Mouse (Mus musculus) c-Kit-positive CD71-positive TER-119-positive erythroid progenitor cells, embryonic 14.5 days (primary cell): Measurements from ENCODE around the gene Inca1.

Source experiments
- DNase-seq: peaks from one replicate; pipeline ENCODE4 v3.0.0-alpha.2; 2013; ENCODE audit warnings: low spot score

The Inca1 gene

DNA sequence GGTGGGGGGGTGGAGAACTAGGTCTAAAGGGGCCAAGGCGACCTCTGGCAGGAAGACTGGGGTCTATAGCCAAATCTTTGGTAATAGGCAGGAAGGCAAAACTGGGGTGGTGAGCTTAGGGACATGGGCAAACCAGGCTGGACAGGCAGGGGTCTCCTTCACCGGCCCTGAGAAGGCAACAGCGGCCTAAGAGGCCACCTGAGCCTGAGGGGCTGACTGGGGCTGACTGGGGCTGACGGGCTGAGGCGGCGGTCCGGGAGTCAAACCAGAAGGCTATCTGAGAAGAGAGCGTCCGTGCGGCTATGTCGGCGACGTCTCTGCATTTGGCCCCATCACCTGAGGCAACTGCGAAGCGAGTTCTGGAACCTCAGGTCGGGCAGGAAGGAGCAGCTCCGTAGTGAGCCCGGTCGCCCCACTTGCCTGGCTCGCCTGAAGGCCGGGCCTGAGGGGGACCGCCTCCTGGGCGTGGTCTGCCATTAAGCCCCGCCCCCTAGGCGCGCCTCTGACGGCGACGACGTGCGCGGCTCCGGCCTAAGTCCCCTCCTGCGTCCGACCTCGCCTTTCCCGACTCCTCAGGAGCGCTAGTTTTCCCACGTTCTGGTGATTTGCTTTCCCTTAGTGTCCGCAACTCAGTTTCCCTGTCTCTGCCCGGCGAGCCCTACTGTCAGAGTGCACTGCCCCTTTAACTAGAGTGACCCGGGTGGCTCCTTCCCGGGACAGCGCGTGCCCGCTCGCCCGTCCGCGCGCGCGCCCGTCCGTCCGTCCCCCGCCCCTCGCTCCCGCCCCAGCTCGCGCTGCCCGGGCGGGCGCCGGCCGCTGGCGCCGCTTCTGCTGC, at the start of gene Inca1, which contains the start of gene Kif1c:
TSS of gene Inca1 (minus strand) at position 434 of the 835 bp plus-strand sequence.
TSS of gene Kif1c (plus strand) at position 827 of the 835 bp plus-strand sequence.
- DNase-seq, result peak; percentile 90

DNA sequence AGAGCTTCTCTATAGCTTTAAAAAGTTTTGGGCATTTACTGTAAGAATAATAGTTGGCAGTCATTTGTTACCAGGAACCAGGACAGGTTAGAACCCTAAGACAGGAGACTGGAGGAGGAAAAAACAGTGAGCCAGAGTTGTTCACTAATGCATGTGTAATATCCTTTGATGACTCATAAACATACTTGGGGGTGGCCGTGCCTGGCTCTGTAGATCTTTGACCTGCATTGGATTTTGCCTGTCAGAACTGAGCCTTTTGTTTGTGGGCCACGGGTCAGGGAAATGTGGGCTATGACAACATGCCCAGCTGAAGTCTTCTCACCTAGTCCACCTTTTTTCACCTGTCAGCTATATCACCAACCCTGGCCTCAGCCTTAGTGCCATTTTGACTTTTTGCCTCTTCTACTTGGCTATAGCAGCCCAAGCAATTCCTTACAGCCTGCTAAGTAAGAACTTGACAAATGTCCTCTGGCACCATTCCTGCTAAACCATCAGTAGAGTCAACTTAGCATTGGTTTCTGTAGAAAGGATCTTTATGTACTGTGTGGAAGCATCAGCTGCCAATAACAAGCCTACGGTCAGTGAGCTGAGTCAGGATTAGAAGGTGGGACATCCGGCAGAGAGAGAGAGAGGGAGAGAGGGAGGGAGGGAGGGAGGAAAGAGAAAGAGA, 48.1 kb upstream of the Inca1 start:
- no peak for DNase-seq

DNA sequence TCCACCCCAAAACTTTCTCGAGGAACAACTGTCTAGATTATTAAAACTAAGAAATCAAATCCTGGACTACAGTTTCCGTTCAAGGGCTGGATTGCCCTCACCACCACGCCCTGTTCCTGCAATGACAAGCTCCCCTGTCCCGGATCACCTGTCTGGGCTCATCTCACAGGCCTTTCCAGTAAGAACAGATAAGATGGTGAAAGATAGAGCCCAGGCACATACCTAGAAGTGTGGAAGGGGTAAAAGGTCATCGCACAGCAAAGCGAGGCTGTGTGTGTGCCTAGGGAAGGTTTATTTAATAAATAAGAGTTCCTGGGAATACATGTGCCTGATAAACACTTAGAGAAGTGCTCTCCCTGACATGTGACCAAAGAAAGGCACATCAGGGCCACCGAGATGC, 45.7 kb upstream of the Inca1 start:
- no peak for DNase-seq

DNA sequence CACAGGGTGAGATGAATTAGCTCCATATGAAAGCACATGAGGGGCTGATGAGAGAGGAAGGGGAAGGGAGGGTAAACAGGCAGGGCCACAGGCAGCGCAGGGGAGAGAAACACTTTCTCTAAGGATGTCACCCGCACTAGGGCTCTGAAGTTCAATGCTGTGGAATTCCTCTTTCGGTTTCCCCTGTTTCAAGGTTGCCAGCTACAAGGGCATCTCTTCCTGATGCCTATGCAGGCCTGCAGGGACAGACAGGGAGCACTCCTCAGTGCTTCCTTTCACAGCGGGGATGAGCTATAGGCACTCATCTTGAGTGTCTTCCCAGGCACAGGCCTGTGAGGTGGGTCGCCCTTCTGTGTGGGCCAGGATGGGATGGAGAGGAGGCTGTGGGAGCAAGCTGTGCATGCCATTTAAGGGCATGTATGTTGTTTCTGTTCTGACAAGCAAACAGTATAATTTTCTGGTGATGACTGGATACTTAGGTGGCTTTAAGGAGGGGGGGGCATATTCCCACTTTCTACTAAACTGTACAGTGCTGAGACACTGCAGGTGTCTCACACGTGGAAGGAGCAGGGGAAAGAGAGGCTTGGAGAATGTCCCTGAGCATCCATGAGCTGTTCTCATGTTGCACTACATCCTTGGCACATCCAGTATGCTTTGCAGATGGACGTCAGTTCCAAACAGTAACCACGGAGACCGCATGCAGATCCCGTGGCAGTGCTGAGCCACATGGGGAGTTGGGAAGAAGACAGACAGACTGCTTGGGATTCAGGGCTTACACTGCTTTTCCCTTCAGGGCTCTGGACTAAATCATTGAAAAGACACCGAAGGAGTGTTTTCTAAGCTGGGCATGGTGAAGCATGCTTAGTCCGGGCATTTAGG, 42.9 kb upstream of the Inca1 start:
- DNase-seq, result no peak

DNA sequence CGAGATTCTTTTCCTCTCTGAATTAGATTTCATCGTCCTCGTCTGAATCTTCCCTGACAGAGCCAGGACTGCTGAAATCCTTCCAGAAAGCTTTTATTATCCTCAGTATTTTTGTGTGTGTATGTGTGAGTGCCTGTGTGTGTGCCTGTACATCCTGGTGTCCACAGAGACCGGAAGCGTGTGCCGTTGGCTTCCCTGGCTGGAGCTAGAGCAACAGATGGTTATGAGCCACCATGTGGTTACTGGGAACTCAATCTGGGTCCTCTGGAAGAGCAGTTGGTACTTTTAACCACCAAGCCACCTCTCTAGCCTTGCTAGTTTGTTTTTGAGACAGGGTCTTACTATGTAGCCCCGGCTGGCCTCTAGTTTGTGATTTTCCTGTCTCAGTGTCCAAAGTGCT, 42.2 kb upstream of the Inca1 start:
- no peak for DNase-seq

DNA sequence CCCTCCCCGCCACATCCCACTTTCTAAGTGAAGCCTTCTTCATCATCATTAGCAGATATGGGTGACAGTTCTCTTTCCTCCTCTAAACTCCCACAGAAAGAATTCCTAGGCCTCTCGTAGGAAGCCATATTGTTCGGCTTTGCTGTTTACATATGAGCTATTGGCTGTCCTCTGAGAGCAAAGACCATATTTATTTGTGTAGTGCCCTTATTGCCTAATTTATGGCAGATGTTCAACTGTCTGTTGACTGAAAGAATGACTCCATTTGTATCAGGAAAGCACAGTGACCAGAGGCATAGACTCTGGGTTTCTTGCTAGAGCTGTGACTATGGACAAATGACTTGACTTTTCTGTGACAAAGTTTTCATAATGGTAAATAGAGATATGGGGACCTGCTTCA, 41.6 kb upstream of the Inca1 start:
- no peak for DNase-seq

DNA sequence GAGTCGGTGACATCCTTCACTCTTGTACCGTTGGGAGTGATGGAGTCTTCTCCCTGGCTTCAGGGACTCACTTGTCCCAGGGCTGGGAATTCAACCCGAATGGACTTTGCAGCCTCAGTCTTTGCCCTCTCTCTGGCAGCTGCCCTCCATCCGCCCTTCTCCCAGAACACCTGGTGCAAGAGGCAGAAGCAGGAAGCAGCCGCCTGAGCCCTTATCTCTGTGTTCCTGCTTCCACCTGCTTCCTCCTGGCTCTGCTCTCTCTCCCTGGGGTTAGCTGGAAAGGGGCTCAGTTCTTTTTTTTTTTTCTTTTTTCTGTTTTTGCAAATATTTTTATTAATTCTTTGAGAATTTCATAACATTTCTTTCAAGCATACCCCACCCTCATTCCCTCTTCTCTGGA, 37.8 kb upstream of the Inca1 start:
- DNase-seq, result no peak

DNA sequence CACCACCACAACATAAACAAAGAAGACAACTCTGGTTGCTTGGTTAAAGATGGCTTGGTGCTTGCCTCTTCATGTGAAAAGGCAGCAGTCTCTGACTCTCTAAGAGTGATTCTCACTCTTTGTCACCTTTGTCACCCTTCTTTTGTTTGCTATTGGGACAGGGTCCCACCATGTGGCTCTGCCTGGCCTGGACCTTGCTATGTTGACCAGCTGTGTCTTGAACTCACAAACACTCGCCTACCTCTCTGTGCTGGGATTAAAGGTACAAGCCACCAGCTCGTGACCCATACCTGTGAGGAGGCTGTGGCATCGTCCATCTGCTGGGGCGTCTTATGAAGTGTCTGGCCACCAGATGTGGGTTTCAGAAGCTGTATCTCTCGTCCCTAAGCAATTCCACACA, 33.3 kb upstream of the Inca1 start:
- no peak for DNase-seq

DNA sequence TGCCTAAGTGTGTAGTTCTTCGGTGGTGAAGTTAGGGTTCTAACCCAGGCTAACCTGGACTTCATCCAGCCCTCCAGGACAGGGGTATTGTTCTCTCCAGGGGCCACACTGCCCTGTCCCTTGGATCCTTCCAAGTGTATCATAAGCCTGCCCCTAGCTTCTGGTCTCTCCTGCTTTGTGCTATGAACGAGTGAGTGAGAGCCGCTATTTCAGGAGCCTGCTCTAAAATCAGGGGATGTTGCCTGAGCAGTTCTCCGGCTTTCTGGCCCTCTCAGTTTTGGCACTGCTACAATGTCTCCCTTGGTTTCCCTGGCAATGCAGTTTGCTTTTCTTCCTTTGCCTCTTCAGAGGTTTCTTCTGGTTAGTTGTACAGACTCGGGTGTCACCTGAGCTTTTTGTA, 31.2 kb upstream of the Inca1 start:
- no peak for DNase-seq

DNA sequence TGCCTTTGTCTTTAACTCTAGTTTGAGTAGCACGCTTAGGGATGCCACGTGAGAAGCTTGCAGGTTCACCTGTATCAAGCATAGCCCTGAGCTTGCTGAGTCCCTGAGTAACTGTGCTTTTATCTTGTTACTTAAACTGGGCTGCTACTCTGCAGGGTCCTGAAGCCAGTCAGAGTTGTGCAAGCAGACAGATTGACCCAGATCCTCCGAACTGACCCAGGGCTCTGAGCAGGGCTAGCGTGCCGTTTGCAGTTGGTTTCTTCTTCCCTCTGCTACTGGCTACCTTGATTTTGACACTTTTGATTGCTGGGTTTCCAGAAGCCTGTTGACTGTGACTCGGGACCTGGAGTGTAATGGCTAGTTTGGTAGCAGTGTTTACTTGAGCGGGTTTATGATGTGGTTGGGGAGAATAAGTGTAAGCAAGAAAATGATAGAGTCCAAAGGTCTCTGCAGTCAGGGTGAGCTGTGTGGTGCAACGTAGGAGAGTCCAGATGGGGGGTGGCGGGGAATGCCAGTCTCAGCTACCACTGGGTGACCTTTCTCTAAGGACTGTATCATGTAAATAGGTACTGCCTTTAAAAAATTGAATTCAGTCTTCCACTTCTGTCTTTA, 30.6 kb upstream of the Inca1 start:
- DNase-seq, result no peak

DNA sequence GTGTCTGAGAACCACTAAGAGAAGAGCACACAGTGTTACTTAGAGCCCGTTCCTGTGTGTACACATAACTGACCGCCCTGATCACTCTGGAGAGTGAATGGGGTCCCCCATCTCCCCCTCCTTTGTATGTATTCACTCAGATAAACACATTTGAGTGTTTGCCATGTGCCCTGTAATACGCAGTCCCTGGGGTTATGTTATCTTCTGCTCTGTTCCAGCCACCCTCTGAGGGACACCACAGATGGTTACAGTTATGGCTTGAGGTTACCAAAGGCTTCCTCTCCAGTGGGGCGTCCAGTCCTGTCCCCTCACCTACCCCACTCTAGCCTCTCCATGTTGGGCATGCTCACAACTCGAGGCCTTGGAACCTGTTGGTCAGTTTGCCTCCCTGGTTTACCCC, 27.4 kb upstream of the Inca1 start:
- DNase-seq, result no peak

DNA sequence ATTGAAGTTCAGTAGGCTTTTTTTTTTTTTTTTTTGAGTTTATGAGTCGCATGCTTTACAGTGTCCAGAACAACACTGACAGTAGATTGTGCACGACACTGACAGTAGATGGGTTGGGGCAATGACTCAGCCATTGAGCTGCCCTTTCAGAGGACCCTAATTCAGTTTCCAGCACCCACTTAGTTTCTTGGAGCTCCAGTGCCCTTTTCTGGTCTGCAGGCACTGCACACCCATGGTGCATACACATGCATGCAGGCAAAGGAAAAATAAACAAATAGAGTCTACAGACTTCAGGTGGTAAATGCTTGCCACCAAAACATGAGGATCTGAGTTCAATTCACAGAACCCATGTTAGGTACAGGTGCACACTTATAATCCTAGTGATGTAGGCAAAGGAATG, 26.6 kb upstream of the Inca1 start:
- no peak for DNase-seq

DNA sequence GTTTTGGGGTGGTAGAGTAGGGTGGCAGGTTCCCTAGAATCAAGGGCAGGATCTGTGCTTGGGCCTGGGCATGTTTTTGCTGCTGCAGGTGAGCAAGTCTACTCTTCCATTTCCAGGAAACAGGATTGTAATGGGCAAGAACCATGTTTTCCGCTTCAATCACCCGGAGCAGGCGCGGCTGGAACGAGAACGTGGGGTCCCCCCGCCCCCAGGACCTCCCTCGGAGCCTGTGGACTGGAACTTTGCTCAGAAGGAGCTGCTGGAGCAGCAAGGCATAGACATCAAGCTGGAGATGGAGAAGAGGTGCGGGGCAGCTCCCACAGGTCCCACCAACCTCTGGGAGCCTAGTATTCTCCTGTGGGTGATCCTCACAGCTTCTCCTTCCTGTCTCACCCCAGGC, 24.8 kb upstream of the Inca1 start:
- DNase-seq, result no peak

DNA sequence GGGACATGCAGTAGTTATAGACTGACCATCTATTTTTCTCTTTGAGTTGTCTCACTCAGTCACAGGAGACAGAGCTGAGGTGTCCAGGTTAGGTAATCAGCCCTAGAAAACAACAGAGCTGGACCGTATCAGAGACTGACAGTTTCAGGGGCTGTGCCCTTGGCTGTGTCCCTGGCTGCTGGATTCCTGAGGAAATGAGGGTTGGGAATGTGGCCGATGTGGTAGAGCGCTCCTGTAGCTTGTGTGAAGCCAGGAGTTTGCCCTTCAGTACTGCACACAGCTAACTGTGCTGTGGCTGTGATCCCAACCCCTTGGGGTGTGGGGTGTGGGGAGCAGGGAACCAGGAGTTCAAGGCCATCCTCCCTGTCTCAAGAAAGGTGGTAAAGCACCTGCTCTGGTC, 21.1 kb upstream of the Inca1 start:
- DNase-seq, result no peak

DNA sequence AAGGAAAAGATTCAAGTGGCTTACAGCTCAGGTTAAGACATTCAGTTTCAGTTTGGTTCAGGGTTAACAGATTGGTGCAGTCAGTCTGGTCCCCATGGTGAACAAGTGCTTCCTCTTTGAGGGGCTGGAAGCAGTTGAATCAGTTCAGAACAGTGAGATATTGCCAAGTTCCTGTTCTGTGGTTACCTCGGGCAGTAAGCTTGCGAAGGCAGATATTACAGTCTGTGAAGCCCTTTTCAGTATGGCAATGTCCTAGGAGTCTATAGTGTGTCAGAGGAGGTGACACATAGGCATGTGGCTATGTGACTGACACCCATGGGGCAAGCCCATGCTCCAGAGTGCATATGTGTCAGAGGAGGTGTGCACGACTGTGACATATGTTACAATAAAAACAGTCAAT, 20.6 kb upstream of the Inca1 start:
- no peak for DNase-seq

DNA sequence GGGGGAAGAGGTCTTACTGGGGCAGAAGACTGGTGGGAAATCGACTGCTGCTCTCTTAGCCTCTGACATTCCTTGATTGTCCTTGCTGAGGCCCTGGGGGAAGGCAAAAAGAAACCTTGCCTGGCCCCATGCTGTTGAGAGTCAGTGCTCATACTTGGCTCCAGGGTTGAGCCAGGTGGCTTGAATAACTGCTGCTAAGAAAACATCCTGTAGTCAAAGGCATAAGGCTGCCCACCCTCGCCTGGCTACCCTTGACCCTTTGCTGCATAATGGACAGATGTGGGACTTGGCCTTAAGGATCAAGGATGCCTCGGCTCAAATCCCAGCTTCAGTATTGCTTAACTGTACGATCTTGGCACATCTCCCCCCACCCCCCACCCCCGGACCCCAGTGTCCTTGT, 18.5 kb upstream of the Inca1 start:
- DNase-seq, result no peak

DNA sequence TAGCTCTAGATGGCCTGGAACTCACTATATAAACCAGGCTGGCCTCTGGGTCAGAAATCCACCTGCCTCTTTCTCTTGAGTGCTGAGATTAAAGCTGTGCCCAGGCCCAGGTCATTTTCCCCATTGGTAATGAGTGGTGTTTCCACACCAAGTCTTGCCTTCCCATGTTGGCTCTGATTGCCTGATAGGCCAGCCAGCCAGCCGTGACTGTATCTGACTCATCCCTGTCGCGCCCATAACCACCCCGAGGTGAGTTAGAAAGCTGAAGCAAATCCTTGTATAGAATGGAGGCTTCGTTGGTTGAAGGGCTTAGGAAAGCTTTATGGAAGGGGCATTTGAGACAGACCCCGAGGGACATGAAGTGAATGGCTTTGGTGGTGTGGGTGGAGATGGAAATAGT, 15.9 kb upstream of the Inca1 start:
- no peak for DNase-seq

DNA sequence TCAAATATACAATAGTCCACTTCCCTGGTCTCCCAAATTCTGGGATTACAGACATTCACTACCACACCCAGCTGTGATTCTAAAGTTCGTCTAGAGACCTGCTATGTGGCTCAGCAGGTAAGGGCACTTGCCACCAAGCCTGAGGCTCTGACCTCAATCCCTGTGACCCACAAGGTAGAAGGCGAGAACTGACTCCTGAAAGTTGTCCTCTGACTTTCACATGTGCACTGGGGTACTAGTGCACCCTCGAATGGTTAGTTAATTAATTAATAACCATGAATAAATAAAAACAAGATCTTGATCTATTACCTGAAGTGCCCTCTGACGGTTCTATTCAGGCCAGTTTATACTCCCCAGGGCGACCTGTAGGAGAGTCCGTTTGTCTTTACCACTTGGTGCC, 13.3 kb upstream of the Inca1 start:
- no peak for DNase-seq

DNA sequence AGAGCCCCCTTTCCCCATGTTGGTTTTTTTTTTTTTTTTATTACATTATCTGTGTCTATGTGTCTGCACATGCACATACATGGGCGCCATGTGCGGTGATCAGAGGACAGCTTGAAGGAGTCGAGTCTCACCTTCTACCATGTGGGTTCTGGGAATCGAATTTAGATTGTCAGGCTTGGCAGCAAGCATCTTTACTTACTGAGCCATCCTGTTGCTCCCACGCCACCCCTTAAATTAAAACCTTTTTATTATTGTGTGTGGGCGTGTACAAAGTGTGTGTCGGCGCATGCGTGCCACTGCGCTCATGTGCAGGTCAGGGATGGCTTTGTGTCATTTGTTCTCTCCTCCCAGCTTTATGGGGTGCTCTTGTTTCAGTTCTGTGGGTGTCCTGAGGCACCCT, 11.1 kb upstream of the Inca1 start:
- no peak for DNase-seq

DNA sequence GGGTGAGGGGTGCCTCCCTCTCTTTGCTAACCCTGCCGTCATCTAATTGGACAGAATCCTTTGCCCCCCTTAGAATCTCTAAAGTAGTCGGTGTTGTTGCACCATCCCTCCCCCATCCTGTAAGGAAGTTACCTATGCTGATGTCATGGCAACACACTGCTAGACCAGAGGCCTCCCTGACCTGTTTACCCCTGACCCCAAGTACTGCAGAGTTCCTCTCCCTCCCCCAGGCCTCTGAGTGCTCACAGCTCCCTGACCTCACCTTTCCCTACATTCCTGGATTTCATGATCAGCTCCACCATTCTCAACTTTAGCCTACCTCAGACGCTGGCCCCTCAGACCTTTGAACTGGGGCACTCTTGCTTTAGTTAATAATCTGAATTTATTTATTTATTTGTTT, 6.2 kb upstream of the Inca1 start:
- no peak for DNase-seq

DNA sequence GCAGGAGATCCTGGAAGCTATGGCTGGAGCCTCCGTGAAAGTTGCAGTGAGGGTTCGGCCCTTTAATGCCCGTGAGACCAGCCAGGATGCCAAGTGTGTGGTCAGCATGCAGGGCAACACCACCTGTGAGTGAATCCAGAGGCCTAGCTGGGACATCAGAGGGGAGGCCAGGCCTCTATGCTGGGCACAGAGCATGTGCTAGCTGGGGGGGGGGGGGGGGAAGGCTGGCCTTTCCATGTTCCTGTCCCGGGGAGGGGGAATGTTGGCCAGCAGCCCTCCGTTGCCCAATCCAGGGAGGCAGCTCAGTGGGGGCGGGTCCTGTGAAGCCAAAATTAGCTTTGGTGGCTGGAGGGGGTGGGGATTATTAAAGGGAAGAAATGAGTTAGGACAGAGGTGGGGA, 2.8 kb upstream of the Inca1 start:
- no peak for DNase-seq

DNA sequence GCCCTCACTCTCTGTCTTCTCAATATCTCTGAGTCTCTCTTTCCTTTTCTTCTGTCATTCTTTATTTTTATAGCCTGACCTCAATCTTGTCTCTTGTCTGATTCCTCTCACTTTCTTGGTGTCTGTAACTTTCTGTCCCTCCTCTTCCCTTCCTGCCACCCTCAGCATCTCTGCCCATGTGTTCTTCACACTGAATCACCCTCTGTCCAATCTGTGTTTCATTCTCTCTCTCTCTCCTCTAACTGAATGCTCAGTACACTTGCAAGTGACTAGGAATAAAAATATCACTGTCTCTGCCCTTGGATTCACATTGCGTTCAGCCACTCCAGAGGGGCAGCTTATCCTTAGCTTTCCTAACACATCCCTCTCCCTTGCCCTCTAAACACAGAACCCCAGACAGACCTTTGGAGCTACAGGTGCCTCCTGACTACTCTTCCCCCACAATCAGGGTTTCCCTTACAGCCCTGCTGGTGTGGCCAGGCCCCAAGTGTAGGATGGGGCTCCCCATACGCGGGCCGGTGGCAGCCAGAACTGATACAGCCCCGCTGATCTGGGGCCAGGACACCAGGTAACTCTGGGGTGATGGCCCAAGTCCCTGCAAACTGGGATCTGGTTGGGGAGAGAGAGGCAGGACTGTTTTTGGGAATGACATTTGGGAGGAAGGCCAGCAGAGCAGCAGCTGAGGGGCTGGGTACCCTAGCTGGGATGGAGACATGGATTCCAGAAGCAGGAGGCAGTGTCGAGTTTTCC, 2.2 kb upstream of the Inca1 start:
- no peak for DNase-seq
